Mouse (Mus musculus): Measurements from ENCODE around the gene Socs1. TPM values are rescaled to one million over a fixed set of nuclear protein-coding genes. Genes with fewer than 3 reads are reported as not detected.
"Not testable (repeated sequence)": the region's sequence is repeated elsewhere in the genome, so short reads cannot be mapped to it uniquely, and the experiment has no call there.

Socs1 gene
- 1 to 10 TPM; 2.5 to 3.9 TPM for polyA plus RNA-seq (2017; shearing (Covaris generic))

DNA sequence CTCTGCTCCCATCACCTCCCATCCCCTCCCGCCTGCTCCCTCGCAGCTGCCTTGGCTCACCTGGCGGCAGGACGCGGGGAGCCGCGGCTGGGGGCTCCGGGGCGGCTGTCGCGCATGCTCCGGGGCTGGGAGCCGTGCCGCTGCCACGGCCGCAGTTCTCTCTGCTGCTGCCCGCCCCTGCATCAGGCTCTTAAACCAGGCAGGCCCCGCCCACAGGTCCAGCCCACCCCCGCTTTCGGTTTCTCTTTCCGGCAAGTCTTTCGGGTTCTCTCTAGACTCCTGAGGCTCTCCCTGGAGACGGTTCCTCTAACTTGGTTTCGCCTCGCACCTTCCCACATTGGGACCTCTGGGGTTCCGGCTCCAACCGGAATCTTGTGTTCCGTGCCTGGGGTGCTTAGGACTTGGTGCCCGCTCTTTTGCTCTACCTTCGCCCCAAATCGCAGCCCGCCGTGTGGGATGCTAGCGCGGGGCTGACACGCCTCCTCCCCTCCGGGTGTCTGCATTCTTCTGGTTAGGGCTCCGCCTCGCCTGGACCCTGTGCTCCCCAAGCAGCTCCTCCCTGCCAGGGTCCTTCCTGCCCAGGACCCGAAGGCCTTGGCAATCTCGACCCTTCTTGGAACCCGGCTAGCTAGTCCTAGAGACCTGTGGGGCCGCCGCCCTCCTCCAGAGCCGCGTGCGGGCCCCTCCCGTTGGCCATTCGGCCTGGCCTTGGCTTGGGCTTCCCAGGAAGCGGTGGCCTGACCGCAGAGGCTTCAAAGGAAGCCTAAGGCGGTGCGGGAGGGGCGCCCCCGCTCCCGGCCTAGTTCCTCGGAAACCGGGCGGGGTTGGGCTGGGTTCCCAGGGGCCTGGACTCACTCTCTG, at the start of gene Socs1:
Gene Socs1, minus strand, starts transcription at position 166 of the 861 bp plus-strand sequence.
- ATAC-seq, result peak; percentile 46

DNA sequence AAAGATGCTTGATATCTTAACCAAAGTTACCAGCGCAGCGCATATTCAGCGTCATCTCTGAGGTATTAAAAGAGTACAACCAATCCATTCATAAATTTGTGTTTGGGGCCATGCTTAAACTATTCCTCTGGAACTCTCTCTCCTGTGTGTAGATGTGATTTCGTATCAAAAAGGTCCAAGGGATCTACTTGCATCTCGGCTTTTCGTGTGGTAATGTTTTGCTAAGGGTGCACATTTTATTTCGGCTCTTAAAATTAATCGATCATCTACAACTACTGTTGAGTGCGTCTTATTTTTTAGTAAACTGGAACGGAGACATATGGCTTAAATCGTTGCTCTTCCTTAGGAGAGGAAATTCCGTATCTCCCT, 49.2 kb upstream of the Socs1 start:
- no peak for ATAC-seq

DNA sequence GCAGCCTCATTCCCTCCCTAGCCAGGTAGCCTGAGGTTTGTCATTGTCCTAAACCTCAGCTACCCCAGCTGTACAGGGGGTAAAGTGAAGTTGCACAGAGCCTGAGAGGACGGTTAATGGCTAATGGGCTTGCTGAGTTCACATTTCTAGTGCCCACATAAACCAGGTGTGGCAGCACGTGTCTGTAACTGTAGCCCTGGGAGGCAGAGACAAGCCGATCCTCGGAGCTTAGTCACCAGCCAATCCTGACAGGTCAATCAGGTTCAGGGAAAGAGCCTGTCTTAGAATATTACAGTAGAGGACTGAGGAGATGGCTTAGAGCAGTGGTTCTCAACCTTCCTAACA, 43.1 kb upstream of the Socs1 start:
- ATAC-seq, result no peak

DNA sequence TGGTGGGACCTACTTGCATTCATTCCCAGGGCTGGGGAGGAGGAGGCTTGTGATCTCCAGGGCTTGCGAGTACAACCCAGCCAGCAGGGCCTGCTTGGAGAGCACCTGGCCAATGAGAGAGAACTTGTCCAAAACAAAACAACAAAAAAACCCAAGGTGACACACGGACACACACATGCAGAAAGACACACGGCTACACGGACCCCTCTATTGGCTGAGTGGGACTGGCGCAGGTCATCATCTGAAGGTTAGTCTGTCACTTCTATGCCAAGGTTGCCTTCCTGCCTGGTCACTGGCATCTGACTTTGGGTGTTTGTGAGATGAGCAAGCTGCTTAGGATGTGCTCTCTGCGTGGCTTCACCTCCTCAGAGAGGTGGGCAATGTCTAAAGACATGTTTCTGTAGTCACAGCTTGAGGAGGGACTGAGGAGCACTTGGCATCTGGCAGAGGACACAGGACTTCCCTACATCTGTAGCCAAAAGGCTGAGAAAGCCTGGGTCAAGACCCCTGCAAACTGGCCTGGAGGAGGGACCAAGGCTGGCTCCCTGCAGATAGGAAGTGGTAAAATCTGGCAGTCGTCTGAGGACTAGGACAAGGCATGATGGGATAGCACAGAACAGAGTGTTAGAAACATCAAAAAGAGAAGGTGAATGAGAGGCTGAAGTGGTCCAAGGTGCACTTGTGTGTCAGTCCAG, 42.6 kb upstream of the Socs1 start:
- no peak for ATAC-seq

DNA sequence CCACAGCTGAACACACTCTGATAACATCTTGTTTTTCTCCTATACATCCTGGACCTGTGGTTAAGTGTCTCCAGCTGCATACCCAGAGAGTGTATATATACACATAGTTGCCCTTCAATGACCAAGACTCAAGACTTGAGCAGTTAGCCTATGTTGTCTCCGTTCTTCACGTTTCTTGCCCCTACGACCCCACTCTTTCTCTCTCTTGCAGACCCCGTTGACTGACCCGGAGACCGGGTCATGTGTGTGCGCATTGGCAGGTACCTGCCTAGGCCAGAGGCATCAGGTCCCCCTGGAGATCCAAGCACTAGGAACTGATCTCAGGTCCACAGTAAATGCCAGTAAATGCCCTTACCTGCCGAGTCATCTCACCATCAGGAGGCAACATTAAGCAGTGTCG, 41.9 kb upstream of the Socs1 start:
- no peak for ATAC-seq

DNA sequence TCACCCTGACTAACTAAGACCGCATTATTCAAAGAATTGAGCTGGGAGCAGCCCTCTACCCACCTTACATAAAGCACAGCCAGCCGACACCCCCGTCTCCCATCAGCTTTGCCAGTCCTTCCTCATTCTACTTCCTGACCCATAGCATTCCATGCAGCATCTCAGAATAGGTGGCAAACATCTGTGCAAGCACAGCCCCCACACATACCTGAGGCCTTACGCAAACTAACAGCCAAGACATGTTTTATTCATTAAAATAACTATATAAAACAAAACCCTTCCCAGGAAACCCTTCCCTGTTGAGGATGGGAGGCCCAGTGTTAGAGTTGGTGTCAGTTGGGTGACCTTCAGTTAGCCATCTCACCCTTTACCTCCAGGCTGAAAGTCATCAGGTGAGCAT, 40.5 kb upstream of the Socs1 start:
- ATAC-seq, result no peak

DNA sequence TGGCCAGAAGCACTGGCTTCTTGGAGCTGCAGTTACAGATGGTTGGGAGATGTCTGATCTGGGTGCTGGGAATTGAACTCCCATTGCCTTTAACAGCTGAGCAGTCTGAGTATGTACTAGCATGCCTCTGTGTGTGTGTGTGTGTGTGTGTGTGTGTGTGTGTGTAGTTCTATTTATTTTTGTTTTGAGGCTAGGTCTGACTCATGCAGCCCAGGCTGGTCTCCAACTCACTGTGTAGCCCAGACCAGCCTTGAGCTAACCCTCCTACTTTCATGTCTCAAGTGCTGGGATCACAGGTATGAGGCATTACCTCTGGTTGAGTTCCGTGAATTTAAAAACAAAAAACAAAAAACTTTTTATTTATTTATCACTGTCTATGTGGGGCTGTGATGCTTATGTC, 39.2 kb upstream of the Socs1 start:
- no peak for ATAC-seq

DNA sequence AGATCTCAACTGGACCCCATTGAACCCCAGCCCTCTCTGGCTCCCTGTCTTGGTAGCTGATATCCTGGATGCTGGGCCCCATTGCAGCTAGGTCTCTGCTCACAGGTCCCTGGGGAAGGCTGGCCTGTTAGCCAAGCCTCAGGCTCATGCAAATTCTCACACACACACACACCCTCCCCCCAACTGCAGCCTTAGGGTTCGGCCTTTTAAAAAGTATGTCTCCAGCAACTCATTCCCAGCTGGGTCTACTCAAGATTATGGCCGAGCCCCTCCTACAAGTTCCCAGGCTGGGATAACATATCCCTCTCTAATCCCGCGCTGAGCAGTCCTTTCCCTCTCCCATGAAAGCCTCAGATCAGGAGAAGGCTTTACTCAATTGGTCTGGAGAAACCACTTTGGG, 36.1 kb upstream of the Socs1 start:
- ATAC-seq, result no peak

DNA sequence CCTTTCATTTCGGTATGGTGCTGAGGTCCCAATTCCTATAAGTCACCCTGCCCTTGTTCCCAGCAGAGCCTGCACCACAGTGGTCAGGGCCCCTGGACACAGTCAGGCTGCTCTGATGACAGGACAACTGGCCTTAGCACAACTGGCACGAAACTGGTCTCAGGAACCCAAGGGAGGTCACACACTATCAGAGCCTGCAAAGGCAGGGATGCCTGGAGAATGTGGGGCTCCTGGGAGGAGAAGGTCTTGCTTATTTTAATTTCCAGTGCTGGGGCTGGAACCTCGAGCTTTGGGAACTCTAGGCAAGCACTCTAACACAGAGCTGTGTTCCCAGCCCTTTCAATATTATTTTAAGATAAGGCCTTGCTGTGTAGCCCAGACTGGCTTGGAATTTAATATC, 34.6 kb upstream of the Socs1 start:
- no peak for ATAC-seq

DNA sequence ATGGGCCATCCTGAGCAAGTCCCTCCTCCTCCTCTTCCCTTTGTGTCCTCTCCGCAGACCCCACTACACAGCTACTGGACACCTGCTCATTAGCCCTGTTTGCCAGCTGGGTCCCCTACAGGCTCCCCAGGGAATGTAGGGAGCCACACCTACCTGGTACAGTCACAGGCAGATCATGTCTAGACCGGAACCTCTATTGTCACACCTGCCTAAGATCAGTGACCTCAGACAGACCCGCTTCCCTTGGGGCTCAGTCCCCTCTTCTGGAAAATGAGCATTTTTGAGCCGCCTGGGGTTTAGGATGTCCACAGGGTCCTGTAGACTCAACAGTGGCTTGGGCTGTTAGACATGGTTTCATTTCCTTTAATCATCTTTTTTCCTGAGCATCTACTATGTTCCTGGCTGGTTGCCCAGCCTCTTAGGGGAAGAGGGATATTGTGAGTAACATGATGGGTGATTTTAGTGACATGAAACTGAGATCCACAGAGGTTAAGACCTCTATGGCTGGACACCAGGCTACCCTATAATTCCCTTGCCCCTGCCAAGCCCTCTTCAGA, 33.3 kb upstream of the Socs1 start:
- no peak for ATAC-seq

DNA sequence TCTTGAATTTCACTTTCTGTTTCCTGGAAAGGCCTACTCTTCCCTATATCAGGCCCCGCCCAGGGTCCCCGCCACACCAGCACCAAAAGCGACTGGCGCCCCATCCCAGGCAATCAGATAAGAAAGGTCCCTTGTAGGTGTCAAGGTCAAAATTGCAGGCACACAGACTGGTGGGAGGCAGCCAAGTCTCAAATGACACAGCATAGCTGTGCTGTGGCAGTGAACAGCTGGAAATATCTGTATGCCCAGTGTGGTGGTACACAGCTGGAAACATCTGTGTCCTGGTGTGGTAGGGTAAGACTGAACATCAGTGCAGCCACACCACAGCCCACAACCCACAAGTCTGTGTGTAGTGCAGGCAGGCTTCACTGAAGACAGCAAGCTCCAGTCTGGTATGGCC, 29.5 kb upstream of the Socs1 start:
- peak; percentile 46 for ATAC-seq

DNA sequence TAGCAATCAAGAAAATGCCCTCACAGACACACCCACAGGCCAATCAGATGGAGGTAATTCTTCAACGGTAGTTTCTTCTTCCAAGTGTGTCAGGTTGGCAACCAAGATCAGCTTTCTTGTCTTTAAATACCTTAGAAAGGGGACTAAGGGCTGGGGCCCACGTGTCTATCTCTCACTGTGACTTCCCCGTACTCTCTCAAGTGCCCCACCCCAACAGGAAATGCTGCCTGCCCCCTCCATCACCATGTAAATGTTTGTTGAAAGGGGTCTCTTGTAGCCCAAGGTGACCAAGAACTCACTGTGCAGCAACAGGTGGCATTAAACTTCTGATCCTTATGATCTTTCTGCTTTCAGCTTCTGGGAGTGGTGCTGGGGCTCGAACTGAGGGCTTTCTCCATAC, 28.4 kb upstream of the Socs1 start:
- peak; percentile 40 for ATAC-seq

DNA sequence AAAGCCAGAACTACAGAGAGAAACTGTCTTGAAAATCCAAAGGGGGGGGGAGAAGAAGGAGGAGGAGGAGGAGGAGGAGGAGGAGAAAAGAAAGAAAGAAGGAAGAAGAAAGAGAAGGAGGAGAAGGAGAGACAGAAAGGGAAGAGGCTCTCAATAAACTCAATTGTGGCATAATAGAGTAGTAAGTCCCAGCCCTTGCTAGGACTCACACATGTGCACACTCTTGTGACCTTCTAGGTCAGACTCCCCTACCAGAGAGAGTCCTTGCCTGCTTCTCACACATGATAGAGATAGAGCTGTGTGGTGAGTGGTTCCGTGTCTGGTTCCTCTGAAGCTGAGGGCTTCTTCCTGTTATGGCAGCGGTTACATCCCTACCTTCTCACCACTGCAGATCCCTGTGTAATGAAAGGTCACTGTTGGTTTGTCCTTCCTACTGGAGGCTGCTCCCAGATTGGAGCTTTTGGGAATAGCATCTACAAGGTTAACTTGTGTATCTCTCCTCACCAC, 27.6 kb upstream of the Socs1 start, which contains the start of gene Gm11172:
Gene Gm11172, plus strand, starts transcription at position 51 of the 507 bp plus-strand sequence.
- ATAC-seq, result peak; percentile 48

DNA sequence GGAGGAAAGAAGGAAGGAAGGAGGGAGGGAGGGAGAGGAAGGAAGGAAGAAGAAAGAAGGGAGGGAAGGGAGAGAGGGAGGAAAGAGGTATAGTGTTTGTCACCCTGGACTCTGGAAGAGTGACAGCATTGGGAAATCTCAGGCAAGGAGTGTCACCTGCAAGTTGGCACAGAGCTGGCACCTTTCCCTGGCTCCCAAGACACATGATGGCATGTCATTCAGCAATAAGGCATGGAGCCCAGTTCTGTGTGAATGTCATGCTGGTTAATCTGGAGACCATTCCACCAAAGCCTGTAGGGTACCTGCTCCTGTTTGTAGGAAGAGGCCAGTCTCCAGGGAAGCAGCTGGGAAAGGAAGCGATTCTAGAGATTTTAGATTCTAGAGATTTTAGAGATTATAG, 25.0 kb upstream of the Socs1 start:
- no peak for ATAC-seq

DNA sequence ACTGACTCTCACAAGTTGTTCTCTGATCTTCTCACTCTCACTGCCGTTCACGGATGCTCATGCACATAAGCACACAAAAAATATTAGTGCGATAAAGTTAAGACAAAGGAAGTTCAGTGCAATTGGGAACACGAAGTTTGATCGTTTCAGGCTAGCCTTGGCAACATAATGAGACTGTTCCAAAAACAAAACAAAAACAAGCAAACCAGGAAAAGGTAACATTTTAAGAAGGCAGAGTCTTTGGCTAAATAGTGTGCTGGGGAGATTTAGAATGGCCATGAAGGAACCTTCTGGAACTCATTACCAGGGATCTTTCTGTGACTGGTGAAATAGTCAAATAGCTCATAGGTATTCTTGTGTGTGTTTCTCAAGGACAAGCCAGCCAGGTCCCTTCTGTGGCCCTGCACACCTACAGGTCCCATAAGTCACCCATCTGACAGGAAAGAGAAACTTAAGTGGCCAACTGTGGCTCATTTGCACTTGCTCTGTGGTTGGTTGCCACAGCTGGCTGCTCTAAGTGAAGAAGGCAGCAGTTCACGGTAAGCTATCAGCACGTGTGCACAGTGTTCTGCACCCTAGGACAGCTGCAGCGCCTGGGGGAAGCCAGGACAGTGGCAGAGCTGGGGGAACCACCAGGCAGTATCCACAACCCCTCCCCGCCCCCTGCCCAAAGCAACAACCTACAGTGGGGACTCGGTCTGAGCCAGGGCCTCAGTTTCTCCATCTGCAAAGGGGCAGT, 20.6 kb upstream of the Socs1 start, which contains the start of gene Prm1:
Gene Prm1, minus strand, starts transcription at position 51 of the 739 bp plus-strand sequence.
- ATAC-seq, result peak; percentile 49

DNA sequence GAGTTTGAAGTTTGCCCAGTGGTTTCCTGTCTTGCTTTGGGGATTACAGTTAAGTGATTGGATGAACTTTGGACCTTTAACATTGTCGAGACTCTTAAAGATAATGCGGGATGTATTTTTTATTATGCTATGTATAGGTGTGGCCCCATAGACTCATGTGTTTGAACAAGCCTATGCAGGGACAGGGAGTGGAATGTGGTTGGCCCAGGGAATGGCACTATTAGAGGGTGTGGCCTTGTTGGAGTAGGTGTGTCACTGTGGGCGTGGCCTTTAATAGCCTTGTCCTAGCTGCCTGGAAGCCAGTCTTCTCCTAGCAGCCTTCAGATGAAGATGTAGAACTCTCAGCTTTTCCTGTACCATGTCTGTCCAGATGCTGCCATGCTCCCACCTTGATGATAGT, 17.1 kb upstream of the Socs1 start:
- not testable (repeated sequence) for ATAC-seq

DNA sequence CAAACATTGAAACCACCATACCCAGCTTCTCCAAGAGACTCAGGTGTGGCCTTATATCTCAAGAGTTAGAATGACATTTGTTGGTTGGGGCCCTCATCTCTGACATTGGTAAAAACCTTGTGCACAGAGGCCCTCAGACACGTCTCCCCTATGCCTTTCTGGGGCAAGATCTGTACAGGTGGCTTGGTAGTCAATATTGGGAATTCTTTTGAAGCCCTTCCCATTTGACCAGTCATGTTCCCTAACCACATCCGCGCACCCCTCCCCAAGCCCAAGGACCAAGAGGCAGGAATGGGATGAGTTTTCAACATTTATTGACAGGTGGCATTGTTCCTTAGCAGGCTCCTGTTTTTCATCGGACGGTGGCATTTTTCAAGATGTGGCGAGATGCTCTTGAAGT, 10.7 kb upstream of the Socs1 start, which contains the start of gene Prm2:
Gene Prm2, minus strand, starts transcription at position 101 of the 400 bp plus-strand sequence.
- ATAC-seq, result no peak

DNA sequence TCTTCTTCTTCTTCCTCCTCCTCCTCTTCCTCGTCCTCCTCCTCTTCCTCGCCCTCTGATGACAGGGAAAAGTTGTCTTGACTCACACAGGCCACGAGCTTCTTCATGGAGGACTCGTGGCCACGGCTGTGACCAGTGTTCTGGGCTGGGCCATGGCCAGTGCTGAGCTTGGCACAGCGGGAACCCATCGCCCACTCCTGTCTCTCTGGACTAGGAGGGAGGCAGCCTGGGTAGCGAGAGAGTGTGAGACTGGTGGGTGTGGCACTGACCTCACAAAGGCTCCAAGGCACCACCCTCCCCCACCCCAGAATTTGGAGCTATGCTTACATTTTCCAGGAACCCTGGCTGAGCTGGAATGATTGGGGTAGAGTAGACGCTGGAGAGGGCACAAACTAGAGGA, 5.4 kb upstream of the Socs1 start, which contains the start of gene Prm3:
Gene Prm3, minus strand, starts transcription at position 213 of the 400 bp plus-strand sequence.
- no peak for ATAC-seq

DNA sequence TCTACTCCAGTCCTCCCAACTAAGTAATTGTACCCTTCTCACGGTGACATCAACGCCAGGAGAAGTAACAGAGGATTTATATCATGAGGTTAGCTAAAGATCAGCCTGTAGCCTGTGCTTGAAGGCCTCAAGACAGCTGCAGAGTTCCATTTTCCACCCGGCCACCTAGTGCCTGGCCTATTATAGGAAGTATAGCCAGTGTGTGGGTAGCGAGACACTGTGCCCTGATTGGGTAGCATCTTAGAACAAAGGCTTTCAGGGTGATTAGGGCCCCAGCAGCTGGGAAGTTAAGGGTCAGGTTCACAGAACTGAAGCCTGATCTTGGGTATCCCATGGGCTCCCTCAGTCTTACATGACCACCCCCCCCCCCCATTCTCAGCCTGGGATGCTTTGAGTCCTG, 3.5 kb upstream of the Socs1 start:
- ATAC-seq, result no peak

DNA sequence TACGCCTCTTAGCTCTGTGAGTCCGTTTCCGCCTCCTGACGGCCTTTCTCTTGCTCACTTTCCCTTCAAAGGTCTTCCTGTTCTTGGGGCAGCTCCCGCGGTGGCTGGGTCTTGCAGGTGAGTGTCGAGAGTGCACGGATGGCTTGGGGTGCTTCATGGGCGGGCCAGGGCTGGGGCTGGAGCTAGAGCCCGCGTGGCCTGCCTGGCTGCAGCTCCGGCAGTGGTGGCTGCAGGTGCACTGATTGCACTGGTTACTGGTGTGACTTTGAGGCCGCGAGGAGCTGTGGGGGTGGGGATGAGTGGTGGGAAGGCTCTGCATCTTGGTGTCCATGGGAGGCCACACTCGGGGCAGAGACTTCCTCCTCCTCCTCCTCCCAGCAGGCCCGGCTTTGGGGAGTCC, 2.9 kb upstream of the Socs1 start, which contains the start of gene Tnp2:
Gene Tnp2, minus strand, starts transcription at position 390 of the 400 bp plus-strand sequence.
- ATAC-seq, result peak; percentile 1

DNA sequence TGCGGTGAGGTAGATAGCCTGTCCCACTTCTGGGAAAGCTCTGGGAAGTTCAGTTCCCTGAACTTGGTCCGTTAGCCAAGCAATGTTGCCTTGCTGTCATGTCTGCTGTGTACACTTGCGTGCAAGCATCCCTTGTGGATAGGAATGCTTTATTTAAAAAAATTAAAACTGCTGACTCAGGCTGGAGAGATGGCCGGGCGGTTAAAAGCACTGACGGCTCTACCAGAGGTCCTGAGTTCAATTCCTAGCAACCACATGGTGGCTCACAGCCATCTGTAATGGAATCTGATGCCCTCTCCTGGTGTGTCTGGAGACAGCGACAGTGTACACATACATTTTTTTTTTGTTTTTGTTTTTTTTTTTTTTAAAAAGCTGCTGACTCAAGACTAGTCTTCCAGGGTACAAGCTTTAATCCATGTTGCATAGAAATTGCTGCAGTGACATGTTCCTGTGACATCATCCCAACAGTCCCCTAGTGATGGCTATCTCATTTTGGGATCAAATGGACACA, 2.3 kb upstream of the Socs1 start:
- ATAC-seq, result no peak

Measured in CD4-positive, CD25-positive, alpha-beta regulatory T cell, adult 4 months (primary cell).